Mouse (Mus musculus): ENCODE results near the gene Kif3c. TPM values are rescaled to one million over a fixed set of nuclear protein-coding genes. Genes with fewer than 3 reads are reported as not detected.

The Kif3c gene
- polyA plus RNA-seq, 1 experiment from 2014 or later = 73.8 TPM

DNA sequence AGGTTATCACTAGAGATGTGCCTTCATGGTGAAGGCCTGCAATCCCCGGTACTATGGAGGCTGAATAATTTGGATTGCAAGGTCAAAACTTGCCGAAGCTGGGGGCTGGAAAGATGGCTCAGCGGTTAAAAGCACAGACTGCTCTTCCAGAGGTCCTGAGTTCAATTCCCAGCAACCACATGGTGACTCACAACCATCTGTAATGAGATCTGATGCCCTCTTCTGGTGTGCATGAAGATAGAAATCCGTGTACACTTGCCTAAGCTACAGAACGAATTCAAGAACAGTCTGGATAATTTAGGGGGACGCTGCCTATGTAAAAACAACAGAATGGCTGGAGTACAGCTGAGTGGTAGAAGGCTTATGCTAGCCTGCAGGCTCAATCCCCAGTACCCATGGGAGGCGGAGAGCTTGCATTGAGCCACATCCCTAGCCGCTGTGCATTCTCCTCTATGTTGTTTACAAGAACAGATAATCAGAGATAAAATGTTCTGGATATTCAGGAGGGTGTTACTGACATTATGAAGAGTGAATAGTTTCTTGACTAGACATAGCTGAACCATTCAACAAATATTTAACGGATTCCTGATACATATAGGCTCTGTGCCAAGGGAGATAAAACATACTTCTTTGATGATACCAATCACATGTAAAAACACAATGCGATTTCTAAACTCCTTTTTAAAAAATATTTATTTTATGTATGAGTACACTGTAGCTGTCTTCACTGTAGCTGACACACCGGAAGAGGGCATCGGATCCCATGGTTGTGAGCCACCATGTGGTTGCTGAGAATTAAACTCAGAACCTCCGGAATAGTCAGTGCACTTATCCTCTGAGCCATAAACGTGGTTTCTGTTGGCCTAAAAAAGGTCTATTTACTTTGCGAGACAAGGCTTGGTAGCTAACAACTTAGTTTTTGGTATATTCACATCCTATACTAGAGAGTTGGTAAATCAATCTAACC lies 60.7 kb downstream of the Kif3c start:
- H3K9me3 ChIP-seq (ENCODE audit: control insufficient read depth, low read length) = no peaks in the 10 kb centered on the region
- peaks cover 20% of the 10 kb centered on the region for H3K4me1 ChIP-seq (replicated peaks; ENCODE audit: control insufficient read depth, insufficient read depth, low read length)
- DNase-seq (ENCODE audit: low spot score) (peak; percentile 63), ATAC-seq (ENCODE audit: low FRiP score) (peak; percentile 46)
- peak overlapping the region; percentile 78 for H3K4me3 ChIP-seq (replicated peaks; ENCODE audit: low read length)
- no peaks in the 10 kb centered on the region for H3K36me3 ChIP-seq (replicated peaks; ENCODE audit: control insufficient read depth, insufficient read depth)
- no peaks in the 10 kb centered on the region for H3K27me3 ChIP-seq (ENCODE audit: control insufficient read depth, insufficient read depth, low read length)
- WGBS = 50% methylated on average over 15 of the region's 15 CpGs
- H3K27ac ChIP-seq = peak overlapping the region; percentile 91
- H3K4me2 ChIP-seq (replicated peaks) = peak overlapping the region; percentile 70
- peak overlapping the region; percentile 52 for H3K9ac ChIP-seq

DNA sequence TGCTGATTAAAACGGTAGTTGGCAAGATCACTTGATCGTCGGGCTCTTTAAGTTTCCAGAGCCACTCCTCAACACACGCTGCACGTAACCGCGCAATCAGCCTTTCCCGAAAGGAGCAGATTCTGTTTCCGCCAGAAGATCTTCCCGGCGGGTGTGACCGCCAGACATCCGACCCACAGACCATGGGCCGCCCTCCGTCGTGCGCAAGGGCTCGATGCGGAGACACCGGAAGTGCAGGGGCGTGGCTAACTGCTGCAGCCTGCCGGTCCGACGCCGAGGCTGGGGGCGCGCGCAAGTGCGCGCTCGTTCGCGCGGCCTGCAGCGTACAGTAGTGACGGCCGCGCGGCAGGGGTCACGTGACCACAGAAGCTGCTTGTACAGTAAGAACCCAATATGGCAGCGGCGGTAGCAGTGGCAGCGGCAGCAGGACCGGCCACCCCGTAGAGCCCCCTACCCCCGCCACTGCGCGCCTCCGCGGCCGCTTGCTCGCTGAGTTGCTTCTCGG lies 61.6 kb downstream of the Kif3c start, which contains the start of gene Asxl2:
Gene Asxl2, plus strand, starts transcription at position 328 of the 505 bp plus-strand sequence.
- H3K27ac ChIP-seq = peak within 1 kb of the TSS; percentile 91
- H3K36me3 ChIP-seq (replicated peaks; ENCODE audit: control insufficient read depth, insufficient read depth) = no peaks in the 10 kb centered on the region
- under 1% methylated on average over 53 of the region's 53 CpGs for WGBS
- H3K4me1 ChIP-seq (replicated peaks; ENCODE audit: control insufficient read depth, insufficient read depth, low read length) = peaks cover 20% of the 10 kb centered on the region
- no peaks in the 10 kb centered on the region for H3K27me3 ChIP-seq (ENCODE audit: control insufficient read depth, insufficient read depth, low read length)
- H3K9ac ChIP-seq = peak within 1 kb of the TSS; percentile 79
- H3K4me3 ChIP-seq (replicated peaks; ENCODE audit: low read length) = peak within 1 kb of the TSS; percentile 78
- ATAC-seq (ENCODE audit: low FRiP score) (peak; percentile 95), DNase-seq (ENCODE audit: low spot score) (peak; percentile 99)
- no peaks in the 10 kb centered on the region for H3K9me3 ChIP-seq (ENCODE audit: control insufficient read depth, low read length)
- H3K4me2 ChIP-seq (replicated peaks) = peak within 1 kb of the TSS; percentile 70

DNA sequence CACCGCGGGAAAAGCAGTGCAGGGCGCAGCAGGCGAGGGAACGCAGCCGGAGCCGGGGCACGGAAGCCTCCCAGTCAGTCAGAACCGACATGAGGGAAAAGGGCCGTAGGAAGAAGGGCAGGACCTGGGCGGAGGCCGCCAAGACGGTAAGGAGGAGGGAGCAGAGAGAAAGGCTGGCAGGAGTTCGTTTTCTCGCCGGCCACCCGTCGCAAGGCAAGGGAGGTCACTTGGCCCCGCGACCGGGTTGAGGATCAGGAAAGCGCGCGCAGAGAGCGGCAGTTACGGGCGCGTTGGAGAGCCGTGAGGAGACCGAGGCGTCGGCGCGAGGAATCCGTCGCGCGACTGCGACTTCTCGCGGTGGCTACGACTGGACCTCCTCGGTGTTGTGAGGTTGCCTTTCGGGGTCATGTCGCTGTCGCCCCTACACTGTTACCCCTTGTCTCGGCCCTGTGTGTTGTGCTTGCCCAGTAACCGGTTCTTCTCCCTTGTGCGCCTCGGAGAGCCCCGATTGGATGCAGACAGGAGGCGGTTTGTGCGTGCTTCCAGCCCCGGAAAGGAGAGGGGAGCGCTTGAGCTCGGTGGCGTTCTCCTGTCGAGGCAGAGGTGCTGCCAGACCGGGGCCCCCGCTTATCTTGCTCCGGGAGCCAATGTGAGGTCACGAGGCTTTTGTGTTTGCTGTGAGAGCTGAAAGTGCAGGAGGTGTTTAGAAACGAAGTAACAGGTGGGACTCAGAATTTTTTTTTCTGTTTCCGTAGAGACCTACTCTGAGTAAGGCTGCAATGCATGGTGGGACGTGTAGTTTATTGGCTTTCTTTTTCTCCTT lies 62.3 kb downstream of the Kif3c start:
- WGBS = under 1% methylated on average over 53 of the region's 65 CpGs
- DNase-seq (ENCODE audit: low spot score) = peak; percentile 68
- Histone ChIP-seq H3K27me3 (ENCODE audit: control insufficient read depth, insufficient read depth, low read length) (no peaks in the 10 kb centered on the region), H3K9ac (peak overlapping the region; percentile 79), H3K9me3 (ENCODE audit: control insufficient read depth, low read length) (no peaks in the 10 kb centered on the region), H3K4me1 (replicated peaks; ENCODE audit: control insufficient read depth, insufficient read depth, low read length) (peaks cover 20% of the 10 kb centered on the region), H3K36me3 (replicated peaks; ENCODE audit: control insufficient read depth, insufficient read depth) (no peaks in the 10 kb centered on the region), H3K27ac (peak overlapping the region; percentile 91), H3K4me3 (replicated peaks; ENCODE audit: low read length) (peak overlapping the region; percentile 78), H3K4me2 (replicated peaks) (peak overlapping the region; percentile 70)
- ATAC-seq (ENCODE audit: low FRiP score) = peak; percentile 49

DNA sequence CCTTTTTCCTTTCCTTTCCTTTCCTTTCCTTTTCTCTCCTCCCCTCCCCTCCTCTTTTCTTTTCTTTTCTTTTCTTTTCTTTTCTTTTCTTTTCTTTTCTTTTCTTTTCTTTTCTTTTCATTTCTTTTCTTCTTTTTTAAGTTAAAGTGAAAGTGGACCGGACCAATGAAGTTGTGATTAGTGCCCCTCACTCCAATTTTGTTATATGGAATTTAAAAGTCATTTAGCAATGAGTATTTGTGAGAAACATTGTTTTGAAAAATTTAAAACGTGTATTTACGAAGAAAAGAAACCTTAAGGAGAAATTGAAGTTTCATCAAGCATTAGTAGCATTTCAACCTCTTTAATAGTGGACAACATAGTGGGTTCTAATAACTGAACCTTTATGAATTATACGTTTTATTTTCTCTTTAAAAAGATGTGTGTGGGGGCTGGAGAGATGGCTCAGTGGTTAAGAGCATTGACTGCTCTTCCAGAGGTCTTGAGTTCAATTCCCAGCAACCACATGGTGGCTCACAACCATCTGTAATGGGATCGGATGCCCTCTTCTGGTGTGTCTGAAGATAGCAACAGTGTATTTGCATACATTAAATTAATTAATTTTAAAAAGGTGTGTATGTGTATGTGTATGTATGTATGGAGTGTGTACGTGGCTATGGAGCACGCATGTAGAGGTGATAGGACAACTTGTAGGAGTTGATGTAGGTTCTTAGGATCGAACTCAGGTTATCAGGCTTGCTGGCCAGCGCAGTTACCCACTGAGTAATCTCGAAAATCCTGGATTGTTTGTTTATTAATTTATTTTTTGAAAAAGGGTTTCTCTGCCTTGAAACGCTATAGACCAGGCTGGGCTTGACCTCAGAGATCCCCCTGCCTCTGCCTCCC lies 63.2 kb downstream of the Kif3c start:
- H3K36me3 ChIP-seq (replicated peaks; ENCODE audit: control insufficient read depth, insufficient read depth) = no peaks in the 10 kb centered on the region
- H3K9ac ChIP-seq = peak overlapping the region; percentile 79; the same call in 1 of the 2 replicates
- H3K4me3 ChIP-seq (replicated peaks; ENCODE audit: low read length) = peak overlapping the region; percentile 78
- 71% methylated on average over 11 of the region's 11 CpGs for WGBS
- no peak for ATAC-seq (ENCODE audit: low FRiP score)
- DNase-seq (ENCODE audit: low spot score) = no peak
- H3K4me1 ChIP-seq (replicated peaks; ENCODE audit: control insufficient read depth, insufficient read depth, low read length) = peaks cover 20% of the 10 kb centered on the region
- H3K27me3 ChIP-seq (ENCODE audit: control insufficient read depth, insufficient read depth, low read length) = no peaks in the 10 kb centered on the region
- peak overlapping the region; percentile 70 for H3K4me2 ChIP-seq (replicated peaks)
- H3K27ac ChIP-seq = no peak overlapping the region
- no peaks in the 10 kb centered on the region for H3K9me3 ChIP-seq (ENCODE audit: control insufficient read depth, low read length)

DNA sequence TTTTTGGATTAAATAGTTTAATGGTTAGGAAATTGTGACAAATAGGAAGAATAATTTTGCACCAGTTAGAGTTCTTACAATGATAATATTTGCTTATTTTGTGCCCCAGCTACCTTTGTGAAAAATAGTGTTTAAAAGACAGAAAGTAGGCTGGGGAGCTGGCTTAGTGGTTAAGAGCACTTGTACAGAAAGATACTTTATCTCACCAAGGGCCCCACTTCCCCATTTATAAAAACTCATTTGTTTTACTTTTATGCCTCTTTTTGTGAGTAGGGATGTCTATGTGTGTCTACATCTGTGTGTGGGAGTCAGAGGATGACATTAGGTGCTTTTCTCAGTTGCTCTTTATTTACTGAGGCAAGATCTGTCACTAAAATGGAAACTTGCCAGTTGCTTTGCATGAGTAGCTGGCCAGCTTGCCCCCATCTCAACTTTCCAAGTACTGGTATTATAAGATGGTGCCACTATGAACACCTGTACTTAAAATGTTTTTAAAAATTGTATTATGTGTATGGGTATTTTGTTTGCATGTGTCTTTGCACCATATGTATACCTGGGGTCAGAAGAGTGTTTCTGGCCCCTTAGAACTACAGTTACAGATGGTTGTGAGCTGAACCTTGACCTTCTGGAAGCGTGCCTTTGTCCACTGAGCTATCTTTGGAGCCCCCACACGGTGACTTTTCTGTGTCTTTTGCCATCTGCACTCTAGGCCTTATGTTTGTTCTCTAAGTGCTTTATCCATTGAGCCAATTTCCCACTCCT lies 64.9 kb downstream of the Kif3c start:
- Histone ChIP-seq H3K9ac (no peak overlapping the region), H3K9me3 (ENCODE audit: control insufficient read depth, low read length) (no peaks in the 10 kb centered on the region)
- no peak for DNase-seq (ENCODE audit: low spot score)

DNA sequence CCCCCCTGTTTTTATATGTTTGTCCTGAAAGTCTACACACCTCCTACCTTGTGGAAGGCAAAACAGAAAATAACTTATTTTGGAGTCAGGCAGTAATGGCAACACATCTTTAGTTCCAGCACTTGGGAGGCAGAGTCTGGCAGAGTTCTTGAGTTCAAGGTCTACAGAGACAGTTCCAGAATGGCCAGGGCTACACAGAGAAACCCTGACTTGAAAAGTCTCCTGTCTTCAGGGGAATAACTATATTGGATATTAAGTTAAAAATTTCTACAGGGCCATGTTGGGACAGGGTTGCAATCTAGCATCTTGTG lies 65.5 kb downstream of the Kif3c start:
- H3K4me3 ChIP-seq (replicated peaks; ENCODE audit: low read length) = no peak overlapping the region

More for the DNA sequence above, 64.9 kb downstream of the Kif3c start:
- H3K4me3 ChIP-seq (replicated peaks; ENCODE audit: low read length) = no peak overlapping the region
- 79% methylated on average over 2 of the region's 2 CpGs for WGBS
- H3K36me3 ChIP-seq (replicated peaks; ENCODE audit: control insufficient read depth, insufficient read depth) = no peaks in the 10 kb centered on the region
- H3K4me2 ChIP-seq (replicated peaks) = no peak overlapping the region
- H3K4me1 ChIP-seq (replicated peaks; ENCODE audit: control insufficient read depth, insufficient read depth, low read length) = peaks cover 13% of the 10 kb centered on the region
- ATAC-seq (ENCODE audit: low FRiP score) = no peak
- H3K27ac ChIP-seq = no peak overlapping the region
- no peaks in the 10 kb centered on the region for H3K27me3 ChIP-seq (ENCODE audit: control insufficient read depth, insufficient read depth, low read length)

DNA sequence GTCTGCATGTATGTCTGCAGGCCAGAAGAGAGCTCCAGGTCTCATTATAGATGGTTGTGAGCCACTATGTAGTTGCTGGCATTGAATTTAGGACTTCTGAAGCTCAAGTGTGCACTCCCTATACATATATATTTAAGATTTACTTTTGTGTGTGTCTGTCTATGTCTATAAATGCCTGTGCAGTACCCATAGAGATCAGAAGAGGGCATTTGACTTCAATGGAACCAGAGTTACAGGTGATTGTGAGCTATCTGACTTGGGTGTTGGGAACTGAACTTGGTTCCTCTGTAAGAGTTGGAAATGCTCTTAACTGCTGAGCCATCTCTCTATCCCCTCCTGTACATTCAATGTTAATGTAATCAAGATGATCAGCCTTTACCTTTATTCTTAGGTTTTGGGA lies 66.1 kb downstream of the Kif3c start:
- H3K4me2 ChIP-seq (replicated peaks) = no peak overlapping the region
- H3K4me3 ChIP-seq (replicated peaks; ENCODE audit: low read length) = no peak overlapping the region
- H3K27ac ChIP-seq = no peak overlapping the region
- H3K27me3 ChIP-seq (ENCODE audit: control insufficient read depth, insufficient read depth, low read length) = no peaks in the 10 kb centered on the region
- DNase-seq (ENCODE audit: low spot score) (no peak), ATAC-seq (ENCODE audit: low FRiP score) (no peak)
- H3K9ac ChIP-seq = no peak overlapping the region
- H3K9me3 ChIP-seq (ENCODE audit: control insufficient read depth, low read length) = no peaks in the 10 kb centered on the region
- H3K36me3 ChIP-seq (replicated peaks; ENCODE audit: control insufficient read depth, insufficient read depth) = no peaks in the 10 kb centered on the region
- H3K4me1 ChIP-seq (replicated peaks; ENCODE audit: control insufficient read depth, insufficient read depth, low read length) = 0 out of 2 replicates have a peak, but pooled peaks cover 6% of the 10 kb centered on the region

More for the DNA sequence above, 65.5 kb downstream of the Kif3c start:
- Histone ChIP-seq H3K4me1 (replicated peaks; ENCODE audit: control insufficient read depth, insufficient read depth, low read length) (peaks cover 10% of the 10 kb centered on the region), H3K9ac (no peak overlapping the region), H3K4me2 (replicated peaks) (no peak overlapping the region), H3K9me3 (ENCODE audit: control insufficient read depth, low read length) (no peaks in the 10 kb centered on the region), H3K27me3 (ENCODE audit: control insufficient read depth, insufficient read depth, low read length) (no peaks in the 10 kb centered on the region), H3K36me3 (replicated peaks; ENCODE audit: control insufficient read depth, insufficient read depth) (no peaks in the 10 kb centered on the region), H3K27ac (no peak overlapping the region)
- ATAC-seq (ENCODE audit: low FRiP score) (no peak), DNase-seq (ENCODE audit: low spot score) (no peak)

DNA sequence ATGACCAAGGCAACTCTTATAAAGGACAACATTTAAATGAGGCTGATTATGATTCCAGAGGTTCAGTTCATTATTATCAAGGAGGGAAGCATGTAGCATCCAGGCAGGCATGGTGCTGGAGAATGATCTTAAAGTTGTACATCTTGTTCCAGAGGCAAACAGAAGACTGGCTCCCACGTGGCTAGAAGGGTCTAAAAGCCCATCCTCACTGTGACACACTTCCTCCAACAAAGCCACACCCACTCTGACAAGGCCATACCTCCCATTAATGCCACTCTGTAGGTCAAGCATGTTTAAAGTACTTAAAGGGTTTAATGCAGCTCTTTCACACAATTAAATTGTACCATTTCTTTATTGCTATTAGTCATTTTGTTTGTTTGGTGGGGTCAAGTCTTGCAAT lies 68.8 kb downstream of the Kif3c start:
- H3K4me2 ChIP-seq (replicated peaks) = no peak overlapping the region
- no peaks in the 10 kb centered on the region for H3K27me3 ChIP-seq (ENCODE audit: control insufficient read depth, insufficient read depth, low read length)
- H3K4me3 ChIP-seq (replicated peaks; ENCODE audit: low read length) = no peak overlapping the region
- H3K9me3 ChIP-seq (ENCODE audit: control insufficient read depth, low read length) = no peaks in the 10 kb centered on the region
- H3K27ac ChIP-seq = no peak overlapping the region
- ATAC-seq (ENCODE audit: low FRiP score) (no peak), DNase-seq (ENCODE audit: low spot score) (no peak)
- H3K4me1 ChIP-seq (replicated peaks; ENCODE audit: control insufficient read depth, insufficient read depth, low read length) = no peaks in the 10 kb centered on the region
- WGBS = 68% methylated on average over 1 of the region's 1 CpGs
- H3K36me3 ChIP-seq (replicated peaks; ENCODE audit: control insufficient read depth, insufficient read depth) = no peaks in the 10 kb centered on the region
- H3K9ac ChIP-seq = no peak overlapping the region
